Mouse (Mus musculus): ENCODE measurements around the gene Rubcn. TPM values are rescaled to one million over a fixed set of nuclear protein-coding genes. Genes with fewer than 3 reads are reported as not detected.

Rubcn gene
- polyA plus RNA-seq, 1 experiment from 2014 or later = 12.9 TPM

DNA sequence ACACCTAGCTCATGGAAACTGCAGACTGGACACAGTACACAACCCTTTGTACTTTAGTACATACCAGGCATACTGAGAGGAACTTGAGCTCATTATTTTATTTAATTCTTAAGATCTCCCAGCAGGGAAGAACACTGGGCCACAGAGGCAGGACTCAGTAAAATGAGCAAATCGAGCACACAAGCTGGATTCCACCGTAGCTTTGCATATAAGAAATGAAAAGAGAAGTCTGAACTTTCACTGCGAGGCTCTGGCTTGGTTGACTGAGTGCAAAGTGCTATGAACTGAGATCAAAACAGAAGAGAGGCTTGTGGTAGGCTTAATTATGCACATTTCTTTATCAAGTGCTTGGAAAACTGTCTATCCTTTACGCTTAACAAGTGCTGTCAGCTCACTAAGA lies 12.2 kb downstream of the Rubcn start:
- Histone ChIP-seq H3K4me2 (replicated peaks; ENCODE audit: low read depth, low read length) (no peak overlapping the region), H3K4me3 (ENCODE audit: low read depth, low read length) (no peak overlapping the region), H3K9ac (replicated peaks; ENCODE audit: low read depth) (no peak overlapping the region), H3K27ac (ENCODE audit: low read length) (peak overlapping the region; percentile 26; the same call in 1 of the 2 replicates), H3K9me3 (ENCODE audit: low read length) (no peaks in the 10 kb centered on the region), H3K27me3 (replicated peaks; ENCODE audit: insufficient read depth, low read length) (no peaks in the 10 kb centered on the region), H3K36me3 (ENCODE audit: insufficient read depth, low read length) (0 out of 2 replicates have a peak, but pooled peaks cover 5% of the 10 kb centered on the region), H3K4me1 (ENCODE audit: insufficient read depth, low read depth, low read length) (peaks cover 9% of the 10 kb centered on the region; the same call in 1 of the 2 replicates)
- TF ChIP-seq EP300 (IDR thresholded peaks at IDR 0.05) = peak; percentile 34; the same call in 1 of the 2 replicates
- no peak for TF ChIP-seq CTCF (IDR thresholded peaks at IDR 0.05)
- WGBS = 70% methylated on average over 4 of the region's 4 CpGs
- peak; percentile 9; the same call in 1 of the 2 replicates for ATAC-seq
- DNase-seq (ENCODE audit: low spot score) = peak; percentile 26

DNA sequence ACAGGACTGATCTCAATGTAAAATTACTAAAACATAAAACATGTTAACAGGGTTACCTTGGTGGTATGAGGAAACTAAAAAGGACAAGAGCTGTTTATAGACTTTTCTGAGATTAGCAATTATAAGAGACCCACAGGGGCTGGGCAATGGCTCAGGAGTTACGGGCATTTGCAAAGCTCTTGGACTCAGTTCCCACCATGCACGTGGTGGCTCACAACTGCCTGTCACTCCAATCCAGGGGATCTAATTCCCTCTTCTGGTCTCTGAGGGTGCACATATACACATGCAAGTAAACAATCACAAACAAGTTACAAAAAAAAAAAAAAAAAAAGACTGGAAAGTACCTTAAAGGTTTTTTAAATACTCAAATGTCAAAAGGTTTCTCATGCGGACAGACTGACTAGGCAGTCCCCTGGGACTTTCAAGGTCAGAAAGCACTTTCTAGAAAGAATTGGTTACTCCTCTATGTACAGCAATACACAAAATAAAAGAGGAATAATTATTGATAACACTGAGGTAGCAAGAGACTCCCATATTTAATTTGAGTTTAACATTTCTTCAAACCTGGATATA lies 15.7 kb downstream of the Rubcn start:
- no peak for DNase-seq (ENCODE audit: low spot score)
- no peak overlapping the region for H3K4me2 ChIP-seq (replicated peaks; ENCODE audit: low read depth, low read length)
- H3K27ac ChIP-seq (ENCODE audit: low read length) = no peak overlapping the region
- no peaks in the 10 kb centered on the region for H3K9me3 ChIP-seq (ENCODE audit: low read length)
- no peak overlapping the region for H3K4me3 ChIP-seq (ENCODE audit: low read depth, low read length)
- 0 out of 2 replicates have a peak, but pooled peaks cover 5% of the 10 kb centered on the region for H3K36me3 ChIP-seq (ENCODE audit: insufficient read depth, low read length)
- ATAC-seq = no peak
- no peak for TF ChIP-seq EP300 (IDR thresholded peaks at IDR 0.05)
- no peak for TF ChIP-seq CTCF (IDR thresholded peaks at IDR 0.05)
- WGBS = 96% methylated on average over 3 of the region's 3 CpGs
- no peak overlapping the region for H3K9ac ChIP-seq (replicated peaks; ENCODE audit: low read depth)
- H3K27me3 ChIP-seq (replicated peaks; ENCODE audit: insufficient read depth, low read length) = no peaks in the 10 kb centered on the region
- H3K4me1 ChIP-seq (ENCODE audit: insufficient read depth, low read depth, low read length) = peaks cover 3% of the 10 kb centered on the region; the same call in 1 of the 2 replicates

DNA sequence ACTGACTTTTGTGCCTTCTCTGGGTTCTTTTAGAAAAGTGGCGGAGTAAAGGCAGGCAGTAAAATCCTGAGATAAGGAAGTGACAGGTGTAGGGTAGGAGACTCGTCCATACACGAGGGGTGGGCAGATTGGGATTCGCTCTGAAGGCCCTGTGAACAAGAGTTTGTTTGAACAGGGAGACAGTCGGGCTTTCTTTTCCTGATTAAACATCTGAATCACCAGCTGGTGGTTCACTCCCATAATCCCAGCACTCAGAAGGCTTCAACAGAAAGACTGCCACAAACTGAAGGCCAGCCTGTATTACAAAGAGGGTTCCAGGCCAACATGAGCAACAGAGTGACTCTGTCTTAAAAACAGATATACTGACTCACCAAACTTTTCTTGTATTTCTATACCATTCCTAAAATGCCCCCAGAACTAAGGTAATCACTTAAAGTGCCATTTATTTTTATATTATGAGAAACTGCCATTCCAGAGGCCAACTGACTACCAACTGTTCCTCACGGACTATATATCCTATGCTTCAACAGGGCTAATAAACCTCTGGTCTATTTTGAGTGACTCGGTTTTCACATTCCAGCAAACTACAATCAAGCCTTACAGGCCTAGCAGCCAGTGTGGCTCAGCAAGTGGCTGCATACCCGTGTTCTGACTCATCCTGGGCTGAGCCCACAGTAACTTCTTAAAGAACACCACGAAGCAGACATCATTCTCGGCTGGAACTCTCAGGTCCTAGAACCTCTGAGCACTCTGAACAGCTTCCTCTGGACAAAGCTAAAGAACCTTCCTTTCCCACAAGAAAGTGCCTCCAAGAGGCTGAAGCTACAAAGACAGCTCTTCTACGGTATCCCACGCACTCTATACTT lies 18.6 kb downstream of the Rubcn start:
- DNase-seq (ENCODE audit: low spot score) (peak; percentile 84), ATAC-seq (peak; percentile 94)
- Histone ChIP-seq H3K4me3 (ENCODE audit: low read depth, low read length) (no peak overlapping the region), H3K4me1 (ENCODE audit: insufficient read depth, low read depth, low read length) (peaks cover 3% of the 10 kb centered on the region; the same call in 1 of the 2 replicates), H3K36me3 (ENCODE audit: insufficient read depth, low read length) (0 out of 2 replicates have a peak, but pooled peaks cover 5% of the 10 kb centered on the region), H3K9ac (replicated peaks; ENCODE audit: low read depth) (no peak overlapping the region), H3K27me3 (replicated peaks; ENCODE audit: insufficient read depth, low read length) (no peaks in the 10 kb centered on the region), H3K27ac (ENCODE audit: low read length) (peak overlapping the region; percentile 81), H3K4me2 (replicated peaks; ENCODE audit: low read depth, low read length) (no peak overlapping the region), H3K9me3 (ENCODE audit: low read length) (no peaks in the 10 kb centered on the region)
- 47% methylated on average over 12 of the region's 12 CpGs for WGBS
- TF ChIP-seq CTCF (IDR thresholded peaks at IDR 0.05) (no peak), EP300 (IDR thresholded peaks at IDR 0.05) (no peak)

DNA sequence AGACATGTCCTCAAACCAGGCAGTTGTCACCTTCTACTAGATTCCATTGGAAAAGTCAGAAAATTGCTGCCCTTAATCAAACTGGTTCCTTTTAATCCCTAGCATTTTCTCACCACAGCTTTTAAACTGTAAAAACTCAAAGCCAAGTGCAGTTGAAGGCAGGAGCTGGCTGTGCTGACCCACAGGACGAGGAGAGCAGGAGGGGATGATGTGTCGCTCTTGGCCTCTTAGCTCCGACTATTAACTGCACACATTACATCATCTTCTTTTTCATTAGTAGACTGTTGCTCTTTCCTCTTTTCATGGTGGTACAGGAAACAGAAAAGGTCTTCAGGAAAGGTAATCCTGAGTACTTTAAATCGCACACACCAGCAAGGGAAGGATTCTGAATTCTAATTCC lies 19.2 kb downstream of the Rubcn start:
- Histone ChIP-seq H3K27ac (ENCODE audit: low read length) (peak overlapping the region; percentile 81), H3K4me2 (replicated peaks; ENCODE audit: low read depth, low read length) (no peak overlapping the region), H3K9ac (replicated peaks; ENCODE audit: low read depth) (no peak overlapping the region), H3K9me3 (ENCODE audit: low read length) (no peaks in the 10 kb centered on the region), H3K4me3 (ENCODE audit: low read depth, low read length) (no peak overlapping the region), H3K27me3 (replicated peaks; ENCODE audit: insufficient read depth, low read length) (no peaks in the 10 kb centered on the region), H3K36me3 (ENCODE audit: insufficient read depth, low read length) (0 out of 2 replicates have a peak, but pooled peaks cover 5% of the 10 kb centered on the region), H3K4me1 (ENCODE audit: insufficient read depth, low read depth, low read length) (peaks cover 3% of the 10 kb centered on the region; the same call in 1 of the 2 replicates)
- ATAC-seq = 0 out of 2 replicates have a peak, but pooled peaks have one; percentile 36
- peak; percentile 28 for DNase-seq (ENCODE audit: low spot score)
- 36% methylated on average over 4 of the region's 4 CpGs for WGBS
- TF ChIP-seq CTCF (IDR thresholded peaks at IDR 0.05) = no peak
- TF ChIP-seq EP300 (IDR thresholded peaks at IDR 0.05) = no peak

DNA sequence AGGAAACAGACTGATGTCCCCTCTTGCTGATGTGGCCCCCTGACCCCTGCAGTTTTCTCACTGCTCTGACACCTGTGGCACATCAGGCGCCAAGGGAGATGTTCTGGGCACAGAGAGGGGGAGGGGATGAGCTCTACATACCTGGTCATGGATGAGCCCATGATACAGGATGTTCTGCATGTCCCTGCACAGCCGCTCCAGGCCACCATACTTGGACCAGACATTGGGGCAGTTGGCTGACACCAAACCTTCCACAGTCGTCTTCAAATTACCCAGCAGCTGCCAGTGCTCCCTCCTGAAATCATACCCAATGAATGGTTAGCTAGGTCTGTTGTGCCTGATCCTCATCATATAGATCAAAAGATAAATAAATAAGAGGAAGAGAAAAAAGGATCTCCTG lies 20.8 kb downstream of the Rubcn start:
- 82% methylated on average over 3 of the region's 3 CpGs for WGBS
- no peaks in the 10 kb centered on the region for H3K9me3 ChIP-seq (ENCODE audit: low read length)
- H3K9ac ChIP-seq (replicated peaks; ENCODE audit: low read depth) = no peak overlapping the region
- TF ChIP-seq EP300 (IDR thresholded peaks at IDR 0.05) (no peak), CTCF (IDR thresholded peaks at IDR 0.05) (no peak)
- DNase-seq (ENCODE audit: low spot score) (no peak), ATAC-seq (no peak)
- H3K27me3 ChIP-seq (replicated peaks; ENCODE audit: insufficient read depth, low read length) = no peaks in the 10 kb centered on the region
- H3K4me1 ChIP-seq (ENCODE audit: insufficient read depth, low read depth, low read length) = peaks cover 3% of the 10 kb centered on the region; the same call in 1 of the 2 replicates
- 0 out of 2 replicates have a peak, but pooled peaks cover 5% of the 10 kb centered on the region for H3K36me3 ChIP-seq (ENCODE audit: insufficient read depth, low read length)
- H3K27ac ChIP-seq (ENCODE audit: low read length) = no peak overlapping the region
- H3K4me3 ChIP-seq (ENCODE audit: low read depth, low read length) = no peak overlapping the region
- no peak overlapping the region for H3K4me2 ChIP-seq (replicated peaks; ENCODE audit: low read depth, low read length)

DNA sequence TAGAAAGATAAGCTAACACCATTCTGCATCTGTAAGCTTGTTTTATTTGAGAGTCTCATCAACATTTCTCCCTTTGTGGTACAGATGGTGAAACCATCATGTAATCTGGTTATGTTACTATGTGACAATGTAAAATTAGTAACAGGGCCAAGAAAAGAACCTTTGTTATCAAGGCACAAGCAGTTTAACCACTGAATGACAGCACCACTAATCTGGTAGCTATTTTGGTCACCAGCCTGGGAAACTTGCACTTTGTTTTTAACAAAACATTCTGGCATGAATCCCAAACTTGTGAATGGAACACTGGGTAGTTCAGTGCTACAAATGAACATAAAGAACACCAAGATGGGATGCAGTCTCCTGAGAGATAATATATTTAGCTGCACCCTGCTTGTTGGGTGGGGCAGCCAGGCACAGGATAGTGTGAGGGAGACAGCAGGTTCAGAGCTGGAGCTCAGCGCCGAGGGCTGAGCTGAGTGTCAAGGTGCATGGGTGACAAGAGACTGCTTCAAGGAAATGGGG lies 23.5 kb downstream of the Rubcn start:
- Histone ChIP-seq H3K4me3 (ENCODE audit: low read depth, low read length) (no peak overlapping the region), H3K9me3 (ENCODE audit: low read length) (no peaks in the 10 kb centered on the region), H3K36me3 (ENCODE audit: insufficient read depth, low read length) (no peaks in the 10 kb centered on the region; the same call in 1 of the 2 replicates), H3K4me2 (replicated peaks; ENCODE audit: low read depth, low read length) (no peak overlapping the region), H3K9ac (replicated peaks; ENCODE audit: low read depth) (no peak overlapping the region), H3K27ac (ENCODE audit: low read length) (0 out of 2 replicates have a peak overlapping the region, but pooled peaks have one; percentile 44), H3K4me1 (ENCODE audit: insufficient read depth, low read depth, low read length) (no peaks in the 10 kb centered on the region; the same call in 1 of the 2 replicates), H3K27me3 (replicated peaks; ENCODE audit: insufficient read depth, low read length) (no peaks in the 10 kb centered on the region)
- DNase-seq (ENCODE audit: low spot score) (peak; percentile 5), ATAC-seq (no peak; the same call in 1 of the 2 replicates)
- TF ChIP-seq CTCF (IDR thresholded peaks at IDR 0.05) (no peak), EP300 (IDR thresholded peaks at IDR 0.05) (no peak)
- WGBS = 57% methylated on average over 2 of the region's 2 CpGs

Data from lung, postnatal 0 days (tissue).